Mouse (Mus musculus): ENCODE results near the gene Glis2.

DNA sequence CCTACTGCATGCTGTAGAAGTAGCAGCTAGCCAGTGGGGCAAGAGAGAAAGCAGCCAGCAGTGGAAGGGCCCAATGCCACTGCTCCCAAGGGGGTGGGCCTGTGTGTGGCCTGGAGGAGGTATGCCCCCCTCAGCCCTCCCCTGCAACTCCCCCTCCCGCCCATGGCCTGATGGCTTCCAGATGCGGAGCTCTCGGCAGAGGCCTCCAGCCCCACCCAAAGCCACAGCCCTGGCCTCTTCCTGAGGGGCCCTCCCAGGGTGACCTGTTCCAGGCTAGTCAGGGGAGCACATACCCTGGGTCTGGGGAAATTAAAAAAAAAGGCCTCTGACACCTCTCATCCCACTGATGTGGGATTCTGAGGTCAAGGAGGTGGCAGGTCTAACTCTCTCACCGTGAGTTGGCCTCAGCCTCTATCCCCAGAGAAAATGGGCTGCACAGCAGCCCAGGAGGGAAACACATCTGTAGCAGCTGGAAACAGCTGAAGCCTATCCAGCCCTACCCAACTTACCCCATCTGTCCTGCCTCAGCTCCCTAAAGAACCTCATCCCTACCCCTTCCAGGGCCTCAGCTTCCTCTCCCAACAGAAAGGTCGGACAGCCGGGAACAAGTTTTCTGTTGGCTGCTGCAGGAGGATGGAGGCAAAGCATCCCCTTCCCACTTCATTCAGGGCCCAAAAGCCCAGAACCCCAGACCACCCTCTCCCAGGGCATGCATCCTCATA, 41.5 kb upstream of the Glis2 start:
- TF ChIP-seq CTCF (IDR thresholded peaks at IDR 0.05; ENCODE audit: low read depth) (no peak), EP300 (IDR thresholded peaks at IDR 0.05; ENCODE audit: low read depth) (no peak)

All from heart, postnatal 0 days (tissue).